Mouse (Mus musculus) embryonic facial prominence, embryonic 14.5 days (tissue): ENCODE results near the gene Ldah. TPM values are rescaled to one million over a fixed set of nuclear protein-coding genes. Genes with fewer than 3 reads are reported as not detected.
A peak's percentile ranks its signal among the peaks of the same experiment; 100 is the strongest.

Source experiments
- ATAC-seq: fragments of 200-750 bp; cut with Nextera tagmentation; 2 replicates; pipeline ENCODE4 v1.8.0; 2017; ENCODE audit warnings: low read depth, moderate number of reproducible peaks, moderate TSS enrichment
- DNase-seq: peaks from one replicate; pipeline ENCODE4 v3.0.0-alpha.2; 2015; ENCODE audit warnings: low spot score
- H3K27ac ChIP-seq: fragments of 300-500 bp; sonication (generic); replicated peaks from 2 replicates; pipeline ENCODE4 v1.5.1; 2014; ENCODE audit warnings: low read depth, mild to moderate bottlenecking, low read length, moderate library complexity
- H3K27me3 ChIP-seq: fragments of 300-500 bp; sonication (generic); replicated peaks from 2 replicates; pipeline ENCODE4 v1.6.1; 2014; ENCODE audit warnings: low read length; ENCODE audit not compliant: control insufficient read depth, insufficient read depth
- H3K36me3 ChIP-seq: fragments of 300-500 bp; sonication (generic); 2 replicates; pipeline ENCODE4 v1.6.1; 2014; ENCODE audit warnings: low read length, mixed read lengths; ENCODE audit not compliant: control insufficient read depth, insufficient read depth
- H3K4me1 ChIP-seq: fragments of 300-500 bp; sonication (generic); 2 replicates; pipeline ENCODE4 v1.6.1; 2014; ENCODE audit warnings: antibody characterized with exemption, low read length; ENCODE audit not compliant: control insufficient read depth, insufficient read depth
- H3K4me2 ChIP-seq: fragments of 300-500 bp; sonication (generic); 2 replicates; pipeline ENCODE4 v1.6.1; 2014; ENCODE audit warnings: low read depth, mild to moderate bottlenecking, low read length, moderate library complexity, mixed read lengths
- H3K4me3 ChIP-seq: fragments of 300-500 bp; sonication (generic); 2 replicates; pipeline ENCODE4 v1.5.1; 2014; ENCODE audit warnings: low read depth, mild to moderate bottlenecking, low read length
- H3K9ac ChIP-seq: fragments of 300-500 bp; sonication (generic); 2 replicates; pipeline ENCODE4 v1.6.1; 2014; ENCODE audit warnings: low read depth, mild to moderate bottlenecking, low read length, moderate library complexity, mixed read lengths
- H3K9me3 ChIP-seq: fragments of 300-500 bp; sonication (generic); 2 replicates; pipeline ENCODE4 v1.6.1; 2016; ENCODE audit warnings: low read length; ENCODE audit not compliant: control insufficient read depth
- WGBS: fragments of 180-500 bp; shearing (Covaris S2); extraction: QIAGEN DNeasy Blood & Tissue Kit; methylation state at CpG from one replicate; pipeline ENCODE4 v1.1.7; 2014; 5-methylcytosine and 5-hydroxymethylcytosine counted together
- polyA plus RNA-seq: library from polyadenylated mRNA; unstranded; fragments of >200 nt; fragmentation: Nextera tagmentation; extraction: Ambion mirVana; gene quantifications from 2 replicates; pipeline ENCODE4 v1.2.1, GENCODE M21; 2014

The Ldah gene
- polyA plus RNA-seq, 1 experiment from 2014 or later, result 41.7 TPM

DNA sequence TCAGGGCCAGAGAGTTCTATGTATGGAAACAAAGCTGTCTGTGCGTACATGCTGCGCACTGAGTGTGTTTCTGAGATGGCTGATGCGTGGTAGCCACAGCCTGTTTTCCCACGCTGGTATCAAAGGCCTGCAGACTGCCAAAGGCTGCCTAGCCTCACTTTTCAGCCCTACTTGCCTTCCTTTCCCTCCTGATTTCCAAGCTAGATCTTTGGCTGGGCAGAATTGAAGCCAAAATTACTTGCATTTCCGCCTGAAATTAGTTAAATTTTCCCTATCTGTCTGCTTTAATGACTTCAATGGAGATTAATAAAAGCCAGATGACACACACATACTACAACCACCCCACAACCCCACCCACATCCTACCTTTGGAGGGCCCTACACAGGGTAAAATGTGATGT, 92.6 kb downstream of the Ldah start:
- Histone ChIP-seq H3K27ac (no peak overlapping the region), H3K9ac (peak overlapping the region; percentile 64; the same call in 1 of the 2 replicates), H3K9me3 (no peaks in the 10 kb centered on the region), H3K36me3 (no peaks in the 10 kb centered on the region), H3K4me2 (peak overlapping the region; percentile 78), H3K4me3 (peak overlapping the region; percentile 54; the same call in 1 of the 2 replicates), H3K4me1 (peaks cover 15% of the 10 kb centered on the region), H3K27me3 (peaks cover 97% of the 10 kb centered on the region)
- 40% methylated on average over 5 of the region's 5 CpGs for WGBS
- ATAC-seq (no peak), DNase-seq (no peak)

DNA sequence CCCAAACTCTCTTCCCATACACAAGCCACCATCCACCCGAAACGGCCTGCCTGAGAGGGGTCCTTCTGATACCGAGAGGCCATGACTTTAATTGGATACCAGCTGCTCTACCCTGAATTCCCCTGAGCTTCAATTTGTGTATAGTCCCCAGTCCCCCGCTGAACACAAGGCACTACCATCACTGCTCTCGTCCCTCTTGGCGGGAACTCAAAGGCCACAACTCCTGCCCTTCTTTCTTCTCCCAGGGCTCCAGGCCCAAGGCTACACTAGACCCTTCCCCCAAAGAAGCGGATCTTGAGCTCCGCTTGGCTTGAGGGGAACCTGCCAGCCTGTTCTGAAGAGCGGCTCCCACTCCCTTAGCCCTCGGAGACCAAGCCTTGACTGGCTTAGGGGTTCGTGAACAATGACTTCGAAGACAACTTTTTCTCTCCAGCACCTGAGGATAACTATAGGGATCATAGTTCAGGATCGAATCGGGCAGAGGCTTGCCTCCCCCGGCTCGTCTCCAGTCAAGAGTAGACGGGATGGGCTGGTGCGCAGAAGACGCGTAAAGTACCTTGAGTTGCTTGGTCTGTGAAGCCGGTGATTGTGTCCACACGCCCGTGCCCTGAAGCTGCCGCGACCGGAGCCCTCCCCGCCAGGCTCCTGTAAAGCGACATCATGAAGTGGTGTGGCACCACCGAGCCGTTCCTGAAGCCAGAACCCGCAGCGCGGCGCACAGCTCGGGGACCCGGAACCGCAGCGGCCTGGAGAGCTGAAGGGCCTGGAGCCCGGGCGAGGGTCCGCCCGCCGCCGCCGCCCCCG, 93.3 kb downstream of the Ldah start:
- ATAC-seq (no peak), DNase-seq (no peak)
- no peaks in the 10 kb centered on the region for H3K9me3 ChIP-seq
- H3K9ac ChIP-seq, result peak overlapping the region; percentile 64
- H3K27ac ChIP-seq, result no peak overlapping the region
- no peaks in the 10 kb centered on the region for H3K36me3 ChIP-seq
- peaks cover 97% of the 10 kb centered on the region for H3K27me3 ChIP-seq
- peaks cover 11% of the 10 kb centered on the region for H3K4me1 ChIP-seq
- H3K4me3 ChIP-seq, result peak overlapping the region; percentile 54
- H3K4me2 ChIP-seq, result peak overlapping the region; percentile 78
- 7% methylated on average over 25 of the region's 46 CpGs for WGBS

DNA sequence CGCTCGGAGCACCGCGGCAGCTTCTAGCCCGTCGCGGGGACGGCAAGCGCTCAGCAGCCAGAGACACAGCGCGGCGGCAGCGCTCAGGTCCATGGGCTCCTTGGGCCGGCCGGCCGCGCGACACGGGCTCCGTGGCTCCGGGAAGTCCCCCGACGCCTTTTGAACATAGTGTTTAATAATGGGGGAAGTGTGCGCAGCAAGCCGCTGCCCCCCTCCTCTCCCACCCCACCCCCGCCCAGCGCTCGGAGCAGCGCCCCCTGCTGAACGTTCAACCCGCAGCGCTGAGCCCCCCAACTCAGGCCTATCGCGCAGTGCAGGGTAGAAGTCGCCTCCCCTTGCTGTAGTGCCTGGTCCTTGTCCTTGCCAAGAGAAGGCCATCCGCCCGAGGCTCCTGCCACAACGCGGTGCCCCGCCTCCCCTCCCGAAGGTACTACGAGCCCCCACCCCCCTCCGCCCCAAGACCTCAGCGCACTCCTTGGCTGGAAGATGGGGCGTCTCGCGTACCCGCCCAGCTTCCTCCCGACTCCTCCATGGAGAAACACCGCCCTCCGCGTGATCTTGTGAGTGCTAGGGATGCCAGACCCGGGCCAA, 94.0 kb downstream of the Ldah start, which contains the start of gene Gdf7:
TSS of gene Gdf7 (minus strand) at position 114 of the 591 bp plus-strand sequence.
- Histone ChIP-seq H3K4me3 (peak within 1 kb of the TSS; percentile 54), H3K4me1 (peaks cover 11% of the 10 kb centered on the region), H3K36me3 (no peaks in the 10 kb centered on the region), H3K4me2 (peak within 1 kb of the TSS; percentile 78), H3K9ac (peak within 1 kb of the TSS; percentile 64), H3K27me3 (peaks cover 92% of the 10 kb centered on the region), H3K27ac (no peak within 1 kb of the TSS), H3K9me3 (no peaks in the 10 kb centered on the region)
- ATAC-seq, result peak; percentile 66
- no peak for DNase-seq
- WGBS, result 1% methylated on average over 26 of the region's 53 CpGs

- H3K4me1 ChIP-seq, result no peaks in the 10 kb centered on the region
- H3K4me3 ChIP-seq, result no peak overlapping the region
- H3K36me3 ChIP-seq, result no peaks in the 10 kb centered on the region
- H3K27ac ChIP-seq, result no peak overlapping the region
- H3K4me2 ChIP-seq, result no peak overlapping the region
- 31% methylated on average over 2 of the region's 2 CpGs for WGBS
- H3K9ac ChIP-seq, result no peak overlapping the region
- ATAC-seq, result no peak
- DNase-seq, result no peak
- peaks cover 65% of the 10 kb centered on the region for H3K27me3 ChIP-seq
- H3K9me3 ChIP-seq, result no peaks in the 10 kb centered on the region
Measured at GRCm38 (mm10) chr12:8305258-8305657, 97.4 kb downstream of the Ldah start.

GRCm38 (mm10) chr12:8306432-8306831, 98.5 kb downstream of the Ldah start:
- ATAC-seq, result peak; percentile 28
- H3K27me3 ChIP-seq, result peaks cover 64% of the 10 kb centered on the region

DNA sequence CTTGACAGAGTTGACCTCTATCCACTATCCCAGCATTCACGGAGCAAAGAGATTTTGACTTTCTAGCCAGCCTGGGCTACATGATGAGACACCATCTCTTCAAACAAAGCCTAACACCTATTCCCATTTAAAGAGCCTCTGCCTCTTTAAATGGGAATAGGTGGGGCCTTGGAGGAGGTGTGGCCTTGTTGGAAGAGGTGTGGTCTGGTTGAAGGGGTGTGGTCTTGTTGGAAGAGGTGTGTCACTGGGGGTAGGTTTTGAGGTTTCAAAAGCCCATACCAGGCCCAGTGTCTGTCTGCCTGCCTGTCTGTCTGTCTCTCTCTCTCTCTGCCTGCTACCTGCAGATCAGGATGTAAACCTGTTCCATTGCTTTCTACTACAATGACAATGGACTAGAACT, 99.0 kb downstream of the Ldah start:
- 60% methylated on average over 1 of the region's 1 CpGs for WGBS
- Histone ChIP-seq H3K9ac (no peak overlapping the region), H3K9me3 (no peaks in the 10 kb centered on the region), H3K4me3 (no peak overlapping the region), H3K27me3 (peaks cover 63% of the 10 kb centered on the region), H3K36me3 (no peaks in the 10 kb centered on the region), H3K27ac (no peak overlapping the region), H3K4me1 (no peaks in the 10 kb centered on the region), H3K4me2 (no peak overlapping the region)
- ATAC-seq (no peak), DNase-seq (no peak)

More at GRCm38 (mm10) chr12:8306432-8306831, 98.5 kb downstream of the Ldah start:
- Histone ChIP-seq H3K36me3 (no peaks in the 10 kb centered on the region), H3K9me3 (no peaks in the 10 kb centered on the region), H3K4me3 (no peak overlapping the region), H3K9ac (no peak overlapping the region), H3K4me2 (no peak overlapping the region), H3K4me1 (no peaks in the 10 kb centered on the region), H3K27ac (no peak overlapping the region)
- WGBS, result 6% methylated on average over 5 of the region's 5 CpGs
- DNase-seq, result peak; percentile 75

DNA sequence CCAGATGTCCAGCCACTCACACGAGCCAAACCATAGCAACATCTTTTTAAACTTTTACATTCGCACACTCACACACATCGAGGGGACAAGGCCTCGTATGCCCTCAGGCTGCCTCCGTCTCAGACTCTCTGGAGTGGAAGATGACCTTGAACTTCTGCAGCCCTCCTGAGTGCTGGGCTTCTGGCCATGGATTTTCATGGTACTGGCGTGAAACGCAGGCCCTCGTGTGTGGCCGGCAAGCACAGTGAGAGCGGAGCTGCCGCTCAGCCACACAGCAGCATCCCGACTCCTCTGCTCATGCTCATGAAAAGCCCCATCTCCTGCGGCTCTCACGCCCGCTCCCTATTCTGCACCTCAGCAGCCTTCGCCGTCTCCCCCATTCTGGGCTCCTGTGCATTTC, 103.1 kb downstream of the Ldah start:
- no peak for ATAC-seq
- Histone ChIP-seq H3K4me3 (no peak overlapping the region), H3K36me3 (no peaks in the 10 kb centered on the region), H3K4me2 (no peak overlapping the region), H3K27ac (no peak overlapping the region), H3K4me1 (peaks cover 5% of the 10 kb centered on the region), H3K9me3 (no peaks in the 10 kb centered on the region), H3K9ac (peak overlapping the region; percentile 27; the same call in 1 of the 2 replicates), H3K27me3 (peaks cover 25% of the 10 kb centered on the region)
- no peak for DNase-seq
- WGBS, result 35% methylated on average over 16 of the region's 17 CpGs

GRCm38 (mm10) chr12:8312266-8312665, 104.4 kb downstream of the Ldah start:
- H3K4me1 ChIP-seq, result peaks cover 5% of the 10 kb centered on the region
- no peak overlapping the region for H3K4me2 ChIP-seq
- peaks cover 21% of the 10 kb centered on the region for H3K27me3 ChIP-seq
- no peak overlapping the region for H3K27ac ChIP-seq
- H3K9me3 ChIP-seq, result no peaks in the 10 kb centered on the region
- no peak overlapping the region for H3K9ac ChIP-seq
- no peak overlapping the region for H3K4me3 ChIP-seq
- H3K36me3 ChIP-seq, result no peaks in the 10 kb centered on the region
- 75% methylated on average over 4 of the region's 4 CpGs for WGBS
- ATAC-seq (no peak), DNase-seq (no peak)
